Mouse (Mus musculus) neural tube, embryonic 14.5 days (tissue): Measurements from ENCODE around the gene Aunip. TPM values are rescaled to one million over a fixed set of nuclear protein-coding genes. Genes with fewer than 3 reads are reported as not detected.
A peak's percentile ranks its signal among the peaks of the same experiment; 100 is the strongest.

Source experiments
- ATAC-seq: fragments of 200-750 bp; cut with Nextera tagmentation; 2 replicates; pipeline ENCODE4 v1.8.0; 2017; ENCODE audit warnings: low read depth, mild to moderate bottlenecking, moderate TSS enrichment, moderate library complexity
- H3K27ac ChIP-seq: fragments of 300-500 bp; sonication (generic); 2 replicates; pipeline ENCODE4 v1.5.1; 2014; ENCODE audit warnings: low read depth, mild to moderate bottlenecking, control low read depth, low read length, moderate library complexity, mixed read lengths
- H3K27me3 ChIP-seq: fragments of 300-500 bp; sonication (generic); 2 replicates; pipeline ENCODE4 v1.6.1; 2014; ENCODE audit warnings: low read length; ENCODE audit not compliant: control insufficient read depth, insufficient read depth
- H3K36me3 ChIP-seq: fragments of 300-500 bp; sonication (generic); 2 replicates; pipeline ENCODE4 v1.6.1; 2014; ENCODE audit warnings: low read length, mixed read lengths; ENCODE audit not compliant: control insufficient read depth, insufficient read depth
- H3K4me1 ChIP-seq: fragments of 300-500 bp; sonication (generic); 2 replicates; pipeline ENCODE4 v1.6.1; 2014; ENCODE audit warnings: low read length; ENCODE audit not compliant: control insufficient read depth, insufficient read depth
- H3K4me2 ChIP-seq: fragments of 300-500 bp; sonication (generic); 2 replicates; pipeline ENCODE4 v1.6.1; 2014; ENCODE audit warnings: mild to moderate bottlenecking, low read depth, low read length, control low read depth
- H3K4me3 ChIP-seq: fragments of 300-500 bp; sonication (generic); 2 replicates; pipeline ENCODE4 v1.5.1; 2014; ENCODE audit warnings: low read depth, low read length, control low read depth, mixed read lengths
- H3K9ac ChIP-seq: fragments of 300-500 bp; sonication (generic); replicated peaks from 2 replicates; pipeline ENCODE4 v1.6.1; 2014; ENCODE audit warnings: low read depth, mild to moderate bottlenecking, control low read depth, low read length, mixed read lengths
- H3K9me3 ChIP-seq: fragments of 300-500 bp; sonication (generic); 2 replicates; pipeline ENCODE4 v1.6.1; 2016; ENCODE audit warnings: low read length; ENCODE audit not compliant: control insufficient read depth
- WGBS: fragments of 180-500 bp; shearing (Covaris S2); extraction: QIAGEN DNeasy Blood & Tissue Kit; methylation state at CpG from one replicate; pipeline ENCODE4 v1.1.7; 2014; 5-methylcytosine and 5-hydroxymethylcytosine counted together
- polyA plus RNA-seq: library from polyadenylated mRNA; unstranded; fragments of >200 nt; fragmentation: Nextera tagmentation; extraction: Ambion mirVana; gene quantifications from 2 replicates; pipeline ENCODE4 v1.2.1, GENCODE M21; 2014

The Aunip gene
- polyA plus RNA-seq, 1 experiment from 2014 or later = 0.43 TPM

DNA sequence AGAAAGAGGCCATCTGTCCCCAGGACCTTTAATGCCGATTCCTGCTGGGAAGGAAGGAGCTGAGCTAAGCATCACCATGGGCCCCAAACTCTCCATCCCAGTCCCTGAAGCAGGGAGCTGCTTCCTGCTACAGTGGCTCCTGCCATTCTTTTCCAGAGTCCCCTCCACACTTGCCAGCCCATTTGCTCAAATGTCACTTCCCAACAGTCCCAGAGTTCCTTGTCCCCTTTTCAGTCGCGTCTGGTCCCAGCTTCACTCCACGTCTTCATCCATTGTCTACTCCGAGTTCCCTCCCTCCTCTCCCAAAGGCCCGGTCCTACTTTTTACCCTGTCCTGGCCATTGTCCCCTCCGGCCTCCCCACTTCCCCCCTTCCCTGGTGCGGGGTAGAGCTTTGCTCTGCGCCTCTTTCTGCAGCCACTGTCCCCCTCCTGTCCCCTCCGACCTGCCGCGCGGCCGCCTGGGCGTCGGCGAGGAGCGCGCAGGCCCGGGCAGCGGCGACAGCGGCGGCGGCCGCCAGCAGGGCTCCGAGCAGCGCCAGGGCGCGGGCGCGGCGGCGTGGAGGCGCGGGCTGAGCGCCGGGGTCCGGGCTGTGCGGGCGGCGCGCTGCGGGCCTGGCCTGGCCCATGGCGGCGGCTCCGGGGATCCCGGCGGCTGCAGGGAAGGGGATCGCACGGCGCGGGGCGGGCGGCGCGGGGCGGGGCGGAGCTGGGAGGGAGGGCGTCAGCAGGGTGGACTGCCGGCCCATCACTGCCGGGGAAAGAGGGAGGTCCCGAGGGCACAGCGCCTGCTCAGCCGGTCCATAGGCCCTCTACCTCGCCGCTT, 40.9 kb downstream of the Aunip start, which contains the start of gene Selenon:
Selenon (minus strand) TSS at position 673 of the 823 bp plus-strand sequence.
- peak; percentile 80 for ATAC-seq
- peaks cover 8% of the 10 kb centered on the region for H3K4me1 ChIP-seq
- under 1% methylated on average over 59 of the region's 67 CpGs for WGBS
- no peaks in the 10 kb centered on the region for H3K27me3 ChIP-seq
- peak within 1 kb of the TSS; percentile 88 for H3K27ac ChIP-seq
- H3K36me3 ChIP-seq = no peaks in the 10 kb centered on the region
- no peaks in the 10 kb centered on the region for H3K9me3 ChIP-seq
- peak within 1 kb of the TSS; percentile 97 for H3K9ac ChIP-seq
- peak within 1 kb of the TSS; percentile 71 for H3K4me3 ChIP-seq
- peak within 1 kb of the TSS; percentile 67 for H3K4me2 ChIP-seq

DNA sequence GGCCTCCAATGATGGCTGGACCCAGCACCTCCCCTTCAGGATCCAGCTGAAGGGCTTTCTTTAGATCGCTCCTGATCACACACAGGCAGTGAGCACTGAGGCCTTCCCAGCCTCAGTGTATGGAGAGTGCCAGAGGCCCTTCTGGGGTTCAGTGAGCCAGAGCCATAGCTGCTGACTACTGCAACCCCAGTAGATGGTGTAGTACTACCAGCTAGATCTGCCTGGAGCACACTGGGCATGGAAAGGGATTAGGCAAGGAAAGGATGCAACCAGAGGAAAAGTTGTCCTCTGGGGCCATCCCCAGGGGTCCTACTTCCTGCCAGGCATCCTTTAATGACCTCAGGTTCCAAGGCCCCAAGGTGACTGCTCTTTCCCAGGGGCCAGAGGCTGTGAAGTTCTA, 42.8 kb downstream of the Aunip start:
- whole genome bisulfite sequencing = 80% methylated on average over 1 of the region's 1 CpGs
- Histone ChIP-seq H3K4me2 (no peak overlapping the region), H3K27ac (no peak overlapping the region), H3K9ac (no peak overlapping the region), H3K36me3 (no peaks in the 10 kb centered on the region), H3K27me3 (no peaks in the 10 kb centered on the region), H3K4me1 (peaks cover 15% of the 10 kb centered on the region), H3K4me3 (no peak overlapping the region), H3K9me3 (no peaks in the 10 kb centered on the region)
- ATAC-seq = no peak

DNA sequence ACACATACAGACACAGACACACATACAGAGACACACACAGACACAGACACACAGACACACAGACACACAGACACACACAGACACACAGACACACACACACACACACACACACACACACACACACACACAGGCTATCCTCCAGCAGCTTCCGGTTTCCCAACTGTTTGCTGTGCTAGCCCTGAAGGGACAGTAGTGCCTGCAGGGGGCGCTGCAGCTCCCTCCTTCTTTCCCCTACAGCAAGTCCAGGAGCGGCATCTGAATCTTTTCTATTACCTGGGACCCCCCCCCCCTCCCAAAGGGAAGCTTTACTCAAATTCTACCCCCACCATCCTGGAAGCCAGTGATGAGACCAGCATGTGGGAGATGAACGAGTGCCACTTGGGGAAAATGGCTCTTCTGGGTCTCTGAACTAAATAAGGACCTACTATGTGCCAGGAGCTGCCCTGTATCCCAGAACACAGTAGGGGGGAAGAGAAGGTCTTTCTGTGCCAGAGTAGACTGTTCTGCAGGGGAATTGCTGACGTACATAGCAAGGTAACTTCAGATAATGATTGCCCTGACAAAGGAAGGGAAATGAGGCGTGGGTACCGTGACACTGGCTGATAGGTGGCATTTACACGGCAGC, 45.3 kb downstream of the Aunip start:
- 55% methylated on average over 8 of the region's 8 CpGs for WGBS
- no peak for ATAC-seq
- H3K4me3 ChIP-seq = no peak overlapping the region
- no peaks in the 10 kb centered on the region for H3K9me3 ChIP-seq
- H3K27ac ChIP-seq = no peak overlapping the region
- no peaks in the 10 kb centered on the region for H3K36me3 ChIP-seq
- H3K9ac ChIP-seq = no peak overlapping the region
- H3K4me1 ChIP-seq = peaks cover 12% of the 10 kb centered on the region
- H3K4me2 ChIP-seq = no peak overlapping the region
- H3K27me3 ChIP-seq = no peaks in the 10 kb centered on the region

DNA sequence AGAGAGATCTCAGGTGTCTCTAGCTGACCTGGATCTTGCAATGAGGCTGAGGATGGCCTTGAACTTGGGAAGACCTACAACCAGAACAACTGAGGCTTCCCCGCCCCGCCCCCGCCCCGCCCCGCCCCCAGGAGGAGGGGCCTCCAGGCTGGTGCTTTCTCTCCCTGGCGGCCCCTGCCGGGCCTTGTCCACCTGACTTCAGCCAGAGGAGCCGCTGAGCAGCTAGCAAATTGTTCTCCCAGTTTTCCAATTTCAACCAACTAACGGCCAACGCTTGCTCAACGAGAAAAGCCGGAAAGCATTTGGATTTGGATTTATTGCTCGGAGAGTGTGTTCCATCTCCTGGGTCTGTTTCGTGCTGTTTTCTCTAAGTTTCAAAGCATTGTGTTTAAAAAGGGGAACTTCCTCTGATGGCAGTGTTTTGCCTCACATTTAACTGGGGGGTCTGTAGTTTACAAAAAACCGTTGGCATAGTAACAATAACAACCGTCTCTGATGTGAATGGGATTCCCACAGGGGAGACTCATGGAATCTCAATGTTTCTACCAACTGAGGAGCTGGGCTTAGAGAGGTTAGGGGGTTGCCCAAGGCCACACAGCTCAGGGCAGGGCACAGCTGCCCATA, 46.9 kb downstream of the Aunip start:
- H3K27ac ChIP-seq = 0 out of 2 replicates have a peak overlapping the region, but pooled peaks have one; percentile 6
- no peak for ATAC-seq
- no peak overlapping the region for H3K4me2 ChIP-seq
- H3K27me3 ChIP-seq = no peaks in the 10 kb centered on the region
- no peaks in the 10 kb centered on the region for H3K36me3 ChIP-seq
- 6% methylated on average over 15 of the region's 16 CpGs for WGBS
- H3K9ac ChIP-seq = no peak overlapping the region
- H3K9me3 ChIP-seq = no peaks in the 10 kb centered on the region
- H3K4me3 ChIP-seq = no peak overlapping the region
- peaks cover 7% of the 10 kb centered on the region; the same call in 1 of the 2 replicates for H3K4me1 ChIP-seq

DNA sequence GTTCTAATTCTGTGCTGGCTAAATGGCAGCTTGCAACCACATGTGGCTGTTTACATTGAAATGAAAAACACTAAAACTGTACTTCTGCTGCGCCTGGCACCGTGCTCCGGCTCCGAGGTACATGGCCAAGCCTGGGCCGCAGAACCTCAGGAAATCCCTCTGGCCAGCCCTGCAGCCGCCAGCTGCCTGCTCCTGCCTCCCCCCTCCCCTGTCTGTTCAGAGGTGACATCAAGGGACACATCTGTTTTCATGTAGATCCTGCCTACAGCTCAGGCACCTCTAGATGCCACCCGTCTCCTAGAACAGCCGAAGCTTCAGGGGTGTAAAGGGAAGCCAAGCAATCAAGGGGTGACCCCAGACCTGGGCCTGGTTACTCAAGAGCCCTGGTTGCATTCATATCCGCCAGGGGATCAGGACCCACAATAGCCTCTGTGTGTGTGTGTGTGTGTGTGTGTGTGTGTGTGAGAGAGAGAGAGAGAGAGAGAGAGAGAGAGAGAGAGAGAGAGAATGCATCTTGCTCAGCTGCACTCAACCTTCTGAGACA, 47.8 kb downstream of the Aunip start:
- WGBS = 51% methylated on average over 9 of the region's 9 CpGs
- peaks cover 7% of the 10 kb centered on the region; the same call in 1 of the 2 replicates for H3K4me1 ChIP-seq
- H3K27ac ChIP-seq = no peak overlapping the region
- H3K9me3 ChIP-seq = no peaks in the 10 kb centered on the region
- ATAC-seq = no peak
- H3K36me3 ChIP-seq = no peaks in the 10 kb centered on the region
- H3K4me3 ChIP-seq = no peak overlapping the region
- no peak overlapping the region for H3K4me2 ChIP-seq
- no peak overlapping the region for H3K9ac ChIP-seq
- no peaks in the 10 kb centered on the region for H3K27me3 ChIP-seq

DNA sequence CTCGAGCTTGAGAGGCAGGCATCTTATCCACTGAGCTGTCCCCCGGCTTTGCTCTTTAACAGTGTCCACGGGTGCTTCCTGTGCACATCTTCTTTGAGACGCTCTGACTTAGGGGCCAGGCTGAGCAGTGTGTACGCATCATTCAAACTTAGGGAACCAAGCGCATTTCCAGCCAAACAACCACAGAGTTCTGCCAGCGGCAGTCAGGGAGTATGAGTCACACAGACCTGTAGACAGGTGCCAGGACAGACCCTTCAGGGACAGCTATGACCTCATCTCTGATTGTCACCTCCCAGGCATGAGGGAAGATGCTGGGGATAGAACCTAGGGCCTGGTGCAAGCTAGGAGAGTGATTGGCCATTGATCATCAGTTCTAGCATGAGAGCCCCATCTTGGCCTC, 48.4 kb downstream of the Aunip start:
- Histone ChIP-seq H3K36me3 (no peaks in the 10 kb centered on the region), H3K9ac (no peak overlapping the region), H3K27me3 (no peaks in the 10 kb centered on the region), H3K4me2 (no peak overlapping the region), H3K4me3 (no peak overlapping the region), H3K27ac (no peak overlapping the region), H3K4me1 (peaks cover 7% of the 10 kb centered on the region; the same call in 1 of the 2 replicates), H3K9me3 (no peaks in the 10 kb centered on the region)
- 83% methylated on average over 7 of the region's 7 CpGs for WGBS
- no peak for ATAC-seq

DNA sequence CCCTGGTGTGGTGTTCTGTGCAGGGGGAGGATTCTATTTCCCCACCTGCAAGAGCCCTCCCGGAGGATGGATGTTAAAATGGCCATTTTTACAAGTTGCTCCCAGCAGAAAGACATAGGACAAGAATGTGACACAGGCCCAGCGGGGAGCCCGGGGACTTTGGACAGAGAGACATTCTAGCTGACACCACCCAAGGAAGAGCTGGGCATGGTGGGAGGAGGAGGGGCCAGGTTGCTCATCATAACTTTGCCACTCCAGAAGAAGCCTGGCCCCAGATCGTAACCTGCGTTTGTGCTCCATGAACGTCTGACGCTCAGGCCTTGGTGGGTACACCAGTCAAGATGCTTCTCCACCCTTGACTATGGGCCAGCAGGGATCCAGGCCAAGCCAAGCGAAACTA, 49.9 kb downstream of the Aunip start:
- no peak overlapping the region for H3K4me3 ChIP-seq
- H3K4me1 ChIP-seq = peaks cover 7% of the 10 kb centered on the region; the same call in 1 of the 2 replicates
- no peaks in the 10 kb centered on the region for H3K27me3 ChIP-seq
- no peaks in the 10 kb centered on the region for H3K9me3 ChIP-seq
- WGBS = 93% methylated on average over 8 of the region's 8 CpGs
- H3K27ac ChIP-seq = no peak overlapping the region
- no peak overlapping the region for H3K9ac ChIP-seq
- no peak for ATAC-seq
- no peaks in the 10 kb centered on the region for H3K36me3 ChIP-seq
- H3K4me2 ChIP-seq = no peak overlapping the region

DNA sequence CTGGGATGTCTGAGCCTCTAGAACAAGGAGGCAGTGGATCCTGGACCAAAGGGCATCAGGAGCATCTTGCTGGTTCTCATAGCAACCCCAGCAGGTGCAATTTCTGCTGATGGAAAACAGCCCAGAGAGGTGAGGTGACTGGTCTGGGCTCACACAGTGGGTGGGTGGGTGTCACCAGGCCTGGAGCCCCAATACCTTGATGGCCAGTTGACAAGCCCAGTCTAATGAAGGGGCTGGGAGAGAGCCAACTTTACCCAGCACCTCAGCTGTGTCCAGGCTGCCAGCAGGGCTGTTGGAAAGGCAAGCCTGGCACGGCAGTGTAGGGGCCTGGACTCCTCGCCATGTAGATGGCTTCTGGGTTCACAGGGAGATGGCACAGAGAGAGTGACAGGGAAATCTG, 51.2 kb downstream of the Aunip start:
- Histone ChIP-seq H3K4me1 (peaks cover 7% of the 10 kb centered on the region; the same call in 1 of the 2 replicates), H3K4me2 (no peak overlapping the region), H3K27ac (no peak overlapping the region), H3K9me3 (no peaks in the 10 kb centered on the region), H3K4me3 (no peak overlapping the region), H3K36me3 (no peaks in the 10 kb centered on the region), H3K9ac (no peak overlapping the region), H3K27me3 (no peaks in the 10 kb centered on the region)
- WGBS = 73% methylated on average over 2 of the region's 2 CpGs
- ATAC-seq = no peak
